Mouse (Mus musculus) urinary bladder, postnatal 4 days (tissue): Measurements from ENCODE around the gene Ccdc63.

Experiments used
- DNase-seq, 2 experiments: peaks; one replicate each; pipeline ENCODE4 v3.0.0; 2021 to 2022; ENCODE audit warnings: low spot score in 2 of 2

Gene Ccdc63

GRCm38 (mm10) chr5:122129068-122129655, 11.5 kb downstream of the Ccdc63 start:
- peak in 1 of 2 experiments; percentile 39 for DNase-seq

- DNase-seq: no peak
Measured at GRCm38 (mm10) chr5:122125211-122125760, 15.3 kb downstream of the Ccdc63 start.

GRCm38 (mm10) chr5:122116243-122116642, 24.4 kb downstream of the Ccdc63 start:
- no peak for DNase-seq

GRCm38 (mm10) chr5:122115266-122115763, 25.3 kb downstream of the Ccdc63 start:
- no peak for DNase-seq

GRCm38 (mm10) chr5:122114176-122114575, 26.4 kb downstream of the Ccdc63 start:
- DNase-seq: no peak

- no peak for DNase-seq
Measured at GRCm38 (mm10) chr5:122113450-122113849, 27.2 kb downstream of the Ccdc63 start.

- no peak for DNase-seq
Measured at GRCm38 (mm10) chr5:122111933-122112248, 28.7 kb downstream of the Ccdc63 start.

GRCm38 (mm10) chr5:122111091-122111932, 29.3 kb downstream of the Ccdc63 start:
- no peak for DNase-seq

GRCm38 (mm10) chr5:122110625-122111024, 30.0 kb downstream of the Ccdc63 start:
- DNase-seq: no peak

- DNase-seq: no peak
Measured at GRCm38 (mm10) chr5:122109325-122110060, 31.1 kb downstream of the Ccdc63 start.

GRCm38 (mm10) chr5:122108104-122108503, 32.5 kb downstream of the Ccdc63 start:
- DNase-seq: no peak

GRCm38 (mm10) chr5:122106212-122106611, 34.4 kb downstream of the Ccdc63 start:
- no peak for DNase-seq

- DNase-seq: no peak
Measured at GRCm38 (mm10) chr5:122104981-122105380, 35.6 kb downstream of the Ccdc63 start.

- DNase-seq: no peak
Measured at GRCm38 (mm10) chr5:122104201-122104600, 36.4 kb downstream of the Ccdc63 start.

- no peak for DNase-seq
Measured at GRCm38 (mm10) chr5:122103075-122103474, 37.5 kb downstream of the Ccdc63 start.

- DNase-seq: no peak
Measured at GRCm38 (mm10) chr5:122102476-122103050, 38.1 kb downstream of the Ccdc63 start.

GRCm38 (mm10) chr5:122094439-122094838, 46.2 kb downstream of the Ccdc63 start:
- no peak for DNase-seq

GRCm38 (mm10) chr5:122093734-122094133, 46.9 kb downstream of the Ccdc63 start:
- no peak for DNase-seq

- no peak for DNase-seq
Measured at GRCm38 (mm10) chr5:122092794-122093193, 47.8 kb downstream of the Ccdc63 start.

GRCm38 (mm10) chr5:122091070-122091469, 49.6 kb downstream of the Ccdc63 start:
- DNase-seq: no peak

- no peak for DNase-seq
Measured at GRCm38 (mm10) chr5:122089664-122090063, 51.0 kb downstream of the Ccdc63 start.

- peak; percentile 79 to 89 for DNase-seq
Measured at GRCm38 (mm10) chr5:122088917-122089316, 51.7 kb downstream of the Ccdc63 start.
